Mouse (Mus musculus): ENCODE measurements around the gene Gng8. TPM values are rescaled to one million over a fixed set of nuclear protein-coding genes. Genes with fewer than 3 reads are reported as not detected.

Gng8 gene
- polyA plus RNA-seq, 1 experiment from 2014 or later, result 0.09 TPM

- no peak for ATAC-seq
- no peak for DNase-seq (ENCODE audit: low read depth, low spot score)
- H3K27me3 ChIP-seq, result no peaks in the 10 kb centered on the region
- ChIA-PET CTCF (interaction anchor here (1.1 to 1.8 kb wide), 2 partner anchors 10 to 23 kb away, joined by 3 to 5 read pairs; no protein-coding TSS in a partner anchor), POLR2A (no interaction called here)
- in situ Hi-C loops (cut with MboI; ENCODE audit: low pct_unique_long_range_greater_than_20kb), result no loop called here
- TF ChIP-seq CTCF (IDR thresholded peaks at IDR 0.05), result no peak
Observed at GRCm38 (mm10) chr7:16853302-16853831, 38.2 kb upstream of the Gng8 start.

GRCm38 (mm10) chr7:16858336-16858735 lies 33.2 kb upstream of the Gng8 start:
- ATAC-seq (no peak), DNase-seq (ENCODE audit: low read depth, low spot score) (no peak)
- peak; percentile 77 for TF ChIP-seq CTCF (IDR thresholded peaks at IDR 0.05)
- H3K27me3 ChIP-seq, result no peaks in the 10 kb centered on the region
- POLR2A ChIA-PET, result no interaction called here
- in situ Hi-C loops (cut with MboI; ENCODE audit: low pct_unique_long_range_greater_than_20kb), result no loop called here
- CTCF ChIA-PET, result no interaction called here

- H3K27me3 ChIP-seq, result no peaks in the 10 kb centered on the region
- in situ Hi-C loops (cut with MboI; ENCODE audit: low pct_unique_long_range_greater_than_20kb), result no loop called here
- ATAC-seq, result no peak
- ChIA-PET CTCF (interaction anchor here (0.6 to 2.0 kb wide), 8 partner anchors 8 to 38 kb away, joined by 3 to 6 read pairs (median 4); partner anchors contain the start of gene Prkd2), POLR2A (no interaction called here)
- DNase-seq (ENCODE audit: low read depth, low spot score), result no peak
- peak; percentile 64 for TF ChIP-seq CTCF (IDR thresholded peaks at IDR 0.05)
Observed at GRCm38 (mm10) chr7:16859902-16860651, 31.5 kb upstream of the Gng8 start.

- TF ChIP-seq CTCF (IDR thresholded peaks at IDR 0.05), result no peak
- in situ Hi-C loops (cut with MboI; ENCODE audit: low pct_unique_long_range_greater_than_20kb), result no loop called here
- POLR2A ChIA-PET, result no interaction called here
Observed at GRCm38 (mm10) chr7:16867488-16867887, 24.1 kb upstream of the Gng8 start.

GRCm38 (mm10) chr7:16869497-16869896 lies 22.1 kb upstream of the Gng8 start:
- DNase-seq (ENCODE audit: low read depth, low spot score) (no peak), ATAC-seq (no peak)
- no peak for TF ChIP-seq CTCF (IDR thresholded peaks at IDR 0.05)
- CTCF ChIA-PET, result interaction anchor here (0.9 to 1.1 kb wide), 2 partner anchors 22 to 44 kb away, joined by 4 read pairs; partner anchors contain the start of gene Gng8
- POLR2A ChIA-PET, result no interaction called here
- H3K27me3 ChIP-seq, result no peaks in the 10 kb centered on the region
- in situ Hi-C loops (cut with MboI; ENCODE audit: low pct_unique_long_range_greater_than_20kb), result no loop called here

More at GRCm38 (mm10) chr7:16867488-16867887, 24.1 kb upstream of the Gng8 start:
- H3K27me3 ChIP-seq, result no peaks in the 10 kb centered on the region
- ATAC-seq (no peak), DNase-seq (ENCODE audit: low read depth, low spot score) (no peak)
- CTCF ChIA-PET, result interaction anchor here (0.9 kb wide), 1 partner anchor 46 kb away, joined by 3 read pairs; no protein-coding TSS in a partner anchor

- ChIA-PET POLR2A (no interaction called here), CTCF (interaction anchor here (1.7 kb wide), 1 partner anchor 9 kb away, joined by 5 read pairs; no protein-coding TSS in a partner anchor)
- DNase-seq (ENCODE audit: low read depth, low spot score) (no peak), ATAC-seq (no peak)
- no peaks in the 10 kb centered on the region for H3K27me3 ChIP-seq
- TF ChIP-seq CTCF (IDR thresholded peaks at IDR 0.05), result no peak
- in situ Hi-C loops (cut with MboI; ENCODE audit: low pct_unique_long_range_greater_than_20kb), result no loop called here
Observed at GRCm38 (mm10) chr7:16871600-16871999, 20.0 kb upstream of the Gng8 start.

GRCm38 (mm10) chr7:16872478-16872877 lies 19.1 kb upstream of the Gng8 start:
- POLR2A ChIA-PET, result no interaction called here
- in situ Hi-C loops (cut with MboI; ENCODE audit: low pct_unique_long_range_greater_than_20kb), result no loop called here
- TF ChIP-seq CTCF (IDR thresholded peaks at IDR 0.05), result no peak

GRCm38 (mm10) chr7:16873392-16873791 lies 18.2 kb upstream of the Gng8 start:
- CTCF ChIA-PET, result interaction anchor here (0.6 to 2.2 kb wide), 12 partner anchors 11 to 143 kb away, joined by 3 to 17 read pairs (median 6); partner anchors contain the start of genes Calm3 and Gng8
- in situ Hi-C loops (cut with MboI; ENCODE audit: low pct_unique_long_range_greater_than_20kb), result no loop called here
- no peak for ATAC-seq
- no peak for DNase-seq (ENCODE audit: low read depth, low spot score)
- no peaks in the 10 kb centered on the region for H3K27me3 ChIP-seq
- POLR2A ChIA-PET, result no interaction called here
- no peak for TF ChIP-seq CTCF (IDR thresholded peaks at IDR 0.05)

More at GRCm38 (mm10) chr7:16872478-16872877, 19.1 kb upstream of the Gng8 start:
- no peaks in the 10 kb centered on the region for H3K27me3 ChIP-seq
- ATAC-seq (no peak), DNase-seq (ENCODE audit: low read depth, low spot score) (no peak)
- CTCF ChIA-PET, result interaction anchor here (1.7 kb wide), 1 partner anchor 10 kb away, joined by 5 read pairs; no protein-coding TSS in a partner anchor

GRCm38 (mm10) chr7:16874190-16874589 lies 17.4 kb upstream of the Gng8 start:
- ChIA-PET CTCF (interaction anchor here (0.6 to 2.2 kb wide), 15 partner anchors 10 to 142 kb away, joined by 3 to 17 read pairs (median 5); partner anchors contain the start of genes Calm3 and Gng8), POLR2A (no interaction called here)
- ATAC-seq (peak; percentile 32), DNase-seq (ENCODE audit: low read depth, low spot score) (peak; percentile 37)
- TF ChIP-seq CTCF (IDR thresholded peaks at IDR 0.05), result peak; percentile 97
- in situ Hi-C loops (cut with MboI; ENCODE audit: low pct_unique_long_range_greater_than_20kb), result no loop called here
- no peaks in the 10 kb centered on the region for H3K27me3 ChIP-seq

GRCm38 (mm10) chr7:16874756-16875309 lies 16.8 kb upstream of the Gng8 start:
- DNase-seq (ENCODE audit: low read depth, low spot score), result peak; percentile 98
- no peaks in the 10 kb centered on the region for H3K27me3 ChIP-seq
- no peak for TF ChIP-seq CTCF (IDR thresholded peaks at IDR 0.05)
- in situ Hi-C loops (cut with MboI; ENCODE audit: low pct_unique_long_range_greater_than_20kb), result no loop called here
- ATAC-seq, result peak; percentile 92
- CTCF ChIA-PET, result interaction anchor here (0.7 to 2.2 kb wide), 14 partner anchors 10 to 141 kb away, joined by 3 to 17 read pairs (median 6); partner anchors contain the start of gene Gng8
- POLR2A ChIA-PET, result no interaction called here

GRCm38 (mm10) chr7:16875310-16875325 lies 16.5 kb upstream of the Gng8 start, which contains the start of gene Dact3:
Dact3 (plus strand) TSS chr7:16875317.
- H3K27me3 ChIP-seq, result no peaks in the 10 kb centered on the region
- TF ChIP-seq CTCF (IDR thresholded peaks at IDR 0.05), result no peak
- ATAC-seq, result no peak
- DNase-seq (ENCODE audit: low read depth, low spot score), result no peak
- ChIA-PET POLR2A (no interaction called here), CTCF (interaction anchor here (0.7 to 2.2 kb wide), 7 partner anchors 9 to 42 kb away, joined by 3 to 17 read pairs (median 11); partner anchors contain the start of gene Gng8)
- in situ Hi-C loops (cut with MboI; ENCODE audit: low pct_unique_long_range_greater_than_20kb), result no loop called here

Measured in Patski (cell line).